Mouse (Mus musculus) NIH3T3 (cell line): ENCODE results near the gene Baiap2.

ENCODE experiments used
- DNase-seq: peaks from one replicate; pipeline ENCODE4 v3.0.0-alpha.2; 2012; ENCODE audit warnings: low read depth

The Baiap2 gene

DNA sequence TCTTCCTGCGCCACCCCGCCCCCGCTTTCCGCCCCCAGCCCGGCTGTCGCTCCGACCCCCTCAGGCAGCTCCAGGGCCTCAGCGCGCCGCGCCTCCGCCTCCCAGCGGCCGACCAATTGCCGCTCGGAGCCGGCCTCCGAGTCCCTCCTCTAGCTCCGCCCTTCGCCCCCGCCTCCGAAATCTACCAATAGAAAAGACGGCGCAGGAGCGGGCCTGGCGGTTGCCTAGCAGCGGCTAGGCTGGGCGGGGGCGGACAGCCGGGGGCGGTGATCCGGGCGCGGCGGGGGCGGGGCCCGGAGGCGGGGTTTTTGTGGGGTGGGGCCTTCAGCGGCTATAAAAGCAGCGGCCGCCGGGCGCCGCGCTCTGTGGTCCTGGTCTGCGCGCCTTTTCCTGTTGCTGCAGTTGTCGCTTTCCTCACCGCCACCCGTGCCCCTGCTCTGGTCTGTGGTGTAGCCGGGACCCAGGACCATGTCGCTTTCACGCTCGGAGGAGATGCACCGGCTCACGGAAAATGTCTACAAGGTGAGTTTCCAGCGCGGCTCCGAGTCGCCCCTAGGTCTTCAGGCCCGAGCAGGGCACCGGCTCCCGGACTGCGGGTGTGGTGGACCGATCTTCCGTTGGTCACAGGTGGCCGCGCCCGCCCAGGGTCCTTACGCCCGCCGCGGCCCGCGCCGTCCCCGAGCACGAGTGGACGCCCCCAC is at the start of gene Baiap2:
Gene Baiap2 (plus strand): TSS at position 37 of the 701 bp plus-strand sequence.
- peak; percentile 99 for DNase-seq

GRCm38 (mm10) chr11:119893667-119894236 is 48.8 kb upstream of the Baiap2 start:
- DNase-seq, result no peak

DNA sequence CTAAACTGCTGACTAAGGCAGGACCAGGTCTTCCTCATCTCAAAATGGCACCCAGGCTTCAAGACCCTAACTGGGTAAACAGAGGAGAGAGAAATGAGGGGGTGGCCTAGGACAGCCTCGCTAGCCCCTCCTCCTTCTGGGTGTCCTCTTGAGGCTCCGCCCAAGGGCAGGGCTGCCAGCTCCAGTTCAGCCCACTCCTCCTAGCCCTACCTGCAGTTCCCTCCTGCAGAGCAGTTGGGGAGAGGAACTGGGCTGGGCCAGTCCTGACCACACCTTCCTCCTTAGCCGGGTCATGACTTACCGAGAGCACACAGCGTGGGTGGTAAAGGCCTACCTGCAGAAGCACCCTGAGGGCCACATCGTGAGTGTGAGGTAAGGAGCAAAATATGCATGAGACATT is 47.9 kb upstream of the Baiap2 start:
- DNase-seq, result no peak

DNA sequence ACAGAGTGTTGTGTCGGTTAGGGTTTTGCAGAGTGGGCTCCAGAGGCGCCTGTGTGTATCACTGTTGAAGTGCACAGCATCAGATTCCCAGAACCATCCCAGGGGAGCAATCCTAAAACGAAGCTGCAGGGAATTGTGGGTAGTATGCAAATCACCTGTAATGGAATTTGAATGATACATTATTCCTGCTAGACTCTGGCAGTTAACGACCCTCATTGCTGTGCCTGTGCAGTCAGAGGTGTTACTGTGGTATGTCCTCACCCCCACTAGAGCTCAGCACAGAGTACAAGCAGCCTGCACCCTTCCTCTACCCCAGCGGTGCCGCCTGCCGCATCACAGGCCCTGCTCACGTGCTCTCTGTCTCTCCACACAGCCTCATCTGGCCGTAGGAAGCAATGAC is 45.5 kb upstream of the Baiap2 start:
- no peak for DNase-seq

GRCm38 (mm10) chr11:119898976-119899375 is 43.6 kb upstream of the Baiap2 start:
- peak; percentile 59 for DNase-seq

- DNase-seq, result no peak
Observed at GRCm38 (mm10) chr11:119901174-119901573, 41.4 kb upstream of the Baiap2 start.

DNA sequence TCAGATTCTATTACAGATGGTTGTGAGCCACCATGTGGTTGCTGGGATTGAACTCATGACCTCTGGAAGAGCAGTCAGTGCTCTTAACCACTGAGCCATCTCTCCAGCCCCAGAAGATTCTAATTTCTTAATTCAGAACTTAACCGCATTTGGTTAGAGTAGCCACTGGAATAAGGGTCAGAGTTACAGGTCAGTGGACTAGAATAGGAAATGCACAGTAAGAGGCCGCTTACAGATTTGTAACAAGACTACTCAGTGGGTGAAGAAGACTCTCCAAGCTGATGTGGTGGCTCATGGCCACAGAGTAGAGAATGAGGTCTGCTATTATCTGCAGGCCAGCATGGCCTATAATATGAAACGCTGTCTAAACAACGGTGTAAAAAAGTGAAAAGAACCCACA is 39.7 kb upstream of the Baiap2 start:
- DNase-seq, result no peak

GRCm38 (mm10) chr11:119904621-119905286 is 37.8 kb upstream of the Baiap2 start:
- DNase-seq, result peak; percentile 87

- DNase-seq, result no peak
Observed at GRCm38 (mm10) chr11:119905794-119906193, 36.8 kb upstream of the Baiap2 start.

GRCm38 (mm10) chr11:119907006-119907650 is 35.4 kb upstream of the Baiap2 start:
- no peak for DNase-seq

DNA sequence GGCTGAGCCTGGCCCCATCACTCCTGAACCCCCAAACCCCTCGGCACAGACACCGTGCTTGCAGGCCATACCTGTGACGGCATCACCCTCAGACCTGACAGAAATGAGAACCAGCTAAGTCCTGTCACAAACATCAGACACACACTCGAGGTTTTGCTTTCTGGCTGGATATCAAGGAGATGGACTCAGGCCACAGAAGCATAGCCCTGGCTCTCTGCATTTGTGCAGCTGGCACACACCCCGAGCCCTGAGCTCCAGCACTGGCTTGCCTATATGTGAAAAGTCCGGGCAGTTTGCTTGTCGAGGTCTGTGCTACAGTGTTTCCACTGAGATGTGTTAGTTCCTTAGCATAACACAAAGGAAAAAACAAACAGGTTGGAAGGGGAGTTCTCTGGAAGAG is 34.9 kb upstream of the Baiap2 start:
- no peak for DNase-seq

GRCm38 (mm10) chr11:119909436-119909835 is 33.1 kb upstream of the Baiap2 start:
- DNase-seq, result peak; percentile 85

- DNase-seq, result peak; percentile 46
Observed at GRCm38 (mm10) chr11:119912845-119913244, 29.7 kb upstream of the Baiap2 start.

GRCm38 (mm10) chr11:119913291-119913934 is 29.1 kb upstream of the Baiap2 start, which contains the start of gene Chmp6:
Gene Chmp6 (plus strand): TSS chr11:119913441.
- peak; percentile 94 for DNase-seq

GRCm38 (mm10) chr11:119913935-119914314 is 28.6 kb upstream of the Baiap2 start:
- no peak for DNase-seq

DNA sequence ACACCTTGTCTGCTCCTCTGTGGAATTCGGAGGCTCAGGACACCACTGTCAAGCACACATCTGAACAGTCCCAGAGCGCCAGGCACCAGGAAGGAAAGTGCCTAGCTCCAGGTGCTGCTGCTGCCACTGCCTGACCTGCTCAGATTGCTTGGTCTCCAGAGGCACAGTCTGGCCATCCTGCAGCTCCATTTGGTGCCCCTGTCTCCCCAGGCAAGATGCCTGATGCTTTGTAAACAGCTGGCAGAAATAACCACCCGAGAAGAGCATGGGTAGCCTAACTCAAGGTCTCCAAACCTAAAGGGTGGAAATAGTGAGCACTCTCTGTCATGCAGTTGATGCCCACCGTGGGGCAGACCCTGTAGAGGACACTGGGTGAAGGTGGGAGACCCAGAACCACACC is 28.2 kb upstream of the Baiap2 start:
- DNase-seq, result no peak

- DNase-seq, result no peak
Observed at GRCm38 (mm10) chr11:119915666-119916065, 26.9 kb upstream of the Baiap2 start.

GRCm38 (mm10) chr11:119916102-119916790 is 26.3 kb upstream of the Baiap2 start:
- no peak for DNase-seq

GRCm38 (mm10) chr11:119916834-119917469 is 25.6 kb upstream of the Baiap2 start:
- DNase-seq, result no peak

- DNase-seq, result no peak
Observed at GRCm38 (mm10) chr11:119918521-119918920, 24.0 kb upstream of the Baiap2 start.

DNA sequence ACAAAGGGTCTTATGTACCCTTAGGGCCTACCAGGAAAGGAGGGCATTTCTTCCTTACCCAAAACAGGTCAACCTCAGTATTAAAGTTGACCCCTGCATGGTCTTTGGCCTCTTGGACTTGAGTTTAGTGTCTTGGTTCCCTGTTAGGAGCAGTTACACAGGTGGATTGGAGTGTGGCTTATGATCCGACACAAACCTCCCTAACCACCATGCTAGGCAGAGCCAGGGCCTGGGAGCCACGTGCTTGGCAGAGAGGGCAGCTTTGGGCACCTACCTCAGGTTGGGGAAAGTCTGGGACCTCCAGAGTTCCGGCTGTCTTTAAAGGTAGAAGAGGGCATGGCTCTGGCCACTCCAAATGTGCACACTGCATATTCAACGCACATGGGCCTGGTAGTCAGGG is 23.1 kb upstream of the Baiap2 start:
- no peak for DNase-seq
